Mouse (Mus musculus): ENCODE results near the gene Gm14440.
"Not testable (repeated sequence)": the region's sequence is repeated elsewhere in the genome, so short reads cannot be mapped to it uniquely, and the experiment has no call there.

Gm14440 gene

DNA sequence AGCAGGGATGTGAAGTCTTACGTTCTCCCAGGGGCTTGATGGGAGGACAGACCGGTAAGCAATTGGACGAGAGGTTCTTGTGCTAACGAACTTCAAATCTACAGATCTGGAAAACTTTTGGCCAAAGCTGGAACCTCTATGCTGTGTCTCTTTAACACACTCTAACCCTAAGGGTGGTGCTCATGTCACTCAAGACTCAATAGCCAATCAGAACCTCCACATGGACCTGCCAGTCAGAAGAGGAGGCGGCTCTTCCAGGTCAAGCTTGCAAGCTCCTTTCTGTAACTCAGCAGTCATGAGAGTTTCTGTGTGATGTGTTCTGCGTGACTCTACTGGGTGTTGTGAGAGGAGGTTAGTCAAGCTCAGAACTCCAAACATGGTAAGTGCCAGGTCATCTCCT lies at the start of gene Gm14440:
Gene Gm14440, plus strand, starts transcription at position 301 of the 400 bp plus-strand sequence.
- not testable (repeated sequence) for DNase-seq (ENCODE audit: low read depth)
